ENCODE assay signal across 28 mouse cellular contexts in the genomic region with DNA sequence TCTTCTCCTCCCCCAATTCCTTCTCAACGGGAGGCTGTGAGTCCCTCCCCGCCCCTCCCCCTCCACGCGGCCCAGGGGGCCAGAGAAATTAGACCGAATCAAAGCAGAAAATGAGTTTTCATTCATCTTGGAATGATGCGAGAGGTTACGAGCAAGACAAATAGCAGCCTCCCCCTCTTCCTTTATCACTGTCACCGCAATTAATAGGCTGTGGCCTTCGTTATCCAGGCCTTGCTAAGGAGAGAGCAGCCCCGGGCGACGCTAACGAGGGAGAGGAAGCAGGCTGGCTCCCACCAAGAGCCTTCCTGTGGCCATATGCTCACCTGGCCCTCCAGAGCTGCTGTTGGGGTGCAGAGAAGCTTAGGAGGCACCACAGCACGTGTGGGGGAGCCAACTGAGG.
DNase-seq lines count a peak whose midpoint lies in the region; ATAC-seq and TF ChIP-seq lines count a peak whose summit lies in the region.
"Had no signal": no experiment of that assay in that cellular context is flagged by ENCODE, and none has a peak within 500 bp of the region (broad histone marks: within the 10 kb centered on the region; RNA-seq: fewer than 3 reads in every experiment).

No protein-coding gene starts in this region.

- WGBS in hindbrain, embryonic 10.5 days: 33% methylated on average over 14 of the region's 14 CpGs
- 28% methylated on average over 14 of the region's 14 CpGs for WGBS in hindbrain, postnatal 0 days
- 18% methylated on average over 14 of the region's 14 CpGs for WGBS in neural tube, embryonic 13.5 days
- 17% methylated on average over 14 of the region's 14 CpGs for WGBS in hindbrain, embryonic 14.5 days

- H3K9me3 ChIP-seq in hindbrain, embryonic 10.5 days: no peaks in the 10 kb centered on the region
- no peaks in the 10 kb centered on the region for H3K9me3 ChIP-seq in hindbrain, postnatal 0 days (ENCODE audit: low read length)
- H3K9me3 ChIP-seq in neural tube, embryonic 13.5 days: no peaks in the 10 kb centered on the region
- no peaks in the 10 kb centered on the region for H3K9me3 ChIP-seq in hindbrain, embryonic 14.5 days (ENCODE audit: control insufficient read depth, low read length)
- H3K9me3 ChIP-seq: G1E; liver, embryonic 15.5 days; lung, embryonic 15.5 days; megakaryocyte, embryonic 14.5 days had no signal

- H3K27me3 ChIP-seq in hindbrain, embryonic 10.5 days (ENCODE audit: insufficient read depth, poor library complexity, severe bottlenecking): peaks cover 73% of the 10 kb centered on the region
- no peaks in the 10 kb centered on the region for H3K27me3 ChIP-seq in hindbrain, postnatal 0 days (ENCODE audit: insufficient read depth, low read length)
- peaks cover 33% of the 10 kb centered on the region for H3K27me3 ChIP-seq in neural tube, embryonic 13.5 days
- H3K27me3 ChIP-seq in hindbrain, embryonic 14.5 days (ENCODE audit: control insufficient read depth, insufficient read depth, low read length): no peaks in the 10 kb centered on the region
- H3K27me3 ChIP-seq: lung, embryonic 15.5 days had no signal

- TF ChIP-seq CTCF in hindbrain, postnatal 0 days (IDR thresholded peaks at IDR 0.05; ENCODE audit: low read depth): no peak

- no peak overlapping the region for H3K9ac ChIP-seq in hindbrain, postnatal 0 days (replicated peaks; ENCODE audit: low read length)
- H3K9ac ChIP-seq in neural tube, embryonic 13.5 days: 0 out of 2 replicates have a peak overlapping the region, but pooled peaks have one; percentile 31
- H3K9ac ChIP-seq in hindbrain, embryonic 14.5 days: no peak overlapping the region
- H3K9ac ChIP-seq: liver, embryonic 15.5 days; lung, embryonic 15.5 days had no signal

- H3K4me1 ChIP-seq in hindbrain, embryonic 10.5 days (replicated peaks): peaks cover 35% of the 10 kb centered on the region
- H3K4me1 ChIP-seq in hindbrain, postnatal 0 days (ENCODE audit: insufficient read depth, low read length): no peaks in the 10 kb centered on the region
- H3K4me1 ChIP-seq in neural tube, embryonic 13.5 days (replicated peaks): peaks cover 25% of the 10 kb centered on the region
- peaks cover 6% of the 10 kb centered on the region; the same call in 1 of the 2 replicates for H3K4me1 ChIP-seq in hindbrain, embryonic 14.5 days (replicated peaks; ENCODE audit: control insufficient read depth, insufficient read depth, low read length)
- H3K4me1 ChIP-seq: lung, embryonic 15.5 days; megakaryocyte, embryonic 14.5 days had no signal

- H3K4me3 ChIP-seq in hindbrain, embryonic 10.5 days: no peak overlapping the region
- H3K4me3 ChIP-seq in hindbrain, postnatal 0 days (ENCODE audit: low read length): no peak overlapping the region
- H3K4me3 ChIP-seq in neural tube, embryonic 13.5 days: no peak overlapping the region
- no peak overlapping the region for H3K4me3 ChIP-seq in hindbrain, embryonic 14.5 days (replicated peaks; ENCODE audit: low read length)
- H3K4me3 ChIP-seq: heart, adult 2 months; liver, embryonic 15.5 days; lung, embryonic 15.5 days; megakaryocyte, embryonic 14.5 days had no signal

- ATAC-seq in hindbrain, postnatal 0 days: no peak
- ATAC-seq in neural tube, embryonic 13.5 days (ENCODE audit: low read depth): no peak
- ATAC-seq in hindbrain, embryonic 14.5 days (ENCODE audit: low FRiP score): no peak
- ATAC-seq in frontal cortex, adult (ENCODE audit: low TSS enrichment): no peak
- ATAC-seq: inflammation-experienced regulatory T-cells, adult 6 months; Patski had no signal

- H3K4me2 ChIP-seq in hindbrain, postnatal 0 days (ENCODE audit: low read depth, low read length): no peak overlapping the region
- no peak overlapping the region for H3K4me2 ChIP-seq in neural tube, embryonic 13.5 days
- no peak overlapping the region for H3K4me2 ChIP-seq in hindbrain, embryonic 14.5 days (replicated peaks)
- H3K4me2 ChIP-seq: liver, embryonic 15.5 days; lung, embryonic 15.5 days had no signal

- no peak for DNase-seq in hindbrain, embryonic 10.5 days (ENCODE audit: low spot score)
- DNase-seq in hindbrain, postnatal 0 days (ENCODE audit: low spot score): no peak
- DNase-seq in neural tube, embryonic 10.5 days (ENCODE audit: extremely low spot score, low spot score): no peak
- DNase-seq in hindbrain, embryonic 14.5 days (ENCODE audit: low spot score): no peak
- DNase-seq in kidney, adult 9 months: no peak
- DNase-seq: adrenal gland, adult 8-10 months; cerebellum, adult 2 months; cerebellum, postnatal 25 days; gastrocnemius, postnatal 36 days; heart, adult 2 months; kidney, adult 18-20 months; layer of hippocampus, adult 9-11 months; left cerebral cortex, postnatal 4 days; liver; lung, postnatal 36 days; right cerebral cortex, postnatal 14 days; thymus, adult 2 months; thymus, postnatal 4 days had no signal

- H3K36me3 ChIP-seq in hindbrain, embryonic 10.5 days: no peaks in the 10 kb centered on the region
- no peaks in the 10 kb centered on the region for H3K36me3 ChIP-seq in hindbrain, postnatal 0 days (ENCODE audit: insufficient read depth, low read length)
- H3K36me3 ChIP-seq in neural tube, embryonic 13.5 days: no peaks in the 10 kb centered on the region
- no peaks in the 10 kb centered on the region for H3K36me3 ChIP-seq in hindbrain, embryonic 14.5 days (replicated peaks; ENCODE audit: control insufficient read depth, insufficient read depth)
- H3K36me3 ChIP-seq: G1E; liver, embryonic 15.5 days; lung, embryonic 15.5 days had no signal

- H3K27ac ChIP-seq in hindbrain, embryonic 10.5 days: peak overlapping the region; percentile 77
- H3K27ac ChIP-seq in hindbrain, postnatal 0 days: no peak overlapping the region
- H3K27ac ChIP-seq in neural tube, embryonic 13.5 days (replicated peaks): 0 out of 2 replicates have a peak overlapping the region, but pooled peaks have one; percentile 40
- H3K27ac ChIP-seq in hindbrain, embryonic 14.5 days: peak overlapping the region; percentile 21; the same call in 1 of the 2 replicates
- H3K27ac ChIP-seq: heart, adult 2 months; kidney, postnatal 0 days; liver, embryonic 15.5 days; lung, embryonic 15.5 days; stomach, postnatal 0 days had no signal
